Mouse (Mus musculus) brain, embryonic 14.5 days (tissue): Measurements from ENCODE around the gene Mtss1l.

Experiments
- CTCF ChIP-seq: fragments of 200-500 bp; IDR thresholded peaks from 2 replicates; pipeline ENCODE4 v1.5.1; 2012; ENCODE audit warnings: inconsistent platforms, mild to moderate bottlenecking, moderate library complexity, borderline replicate concordance; ENCODE audit not compliant: insufficient read depth, insufficient read length; ENCODE audit errors: extremely low read depth
- POLR2A ChIP-seq: fragments of 200-500 bp; IDR thresholded peaks from 2 replicates; pipeline ENCODE4 v1.6.1; 2012; ENCODE audit warnings: mild to moderate bottlenecking, inconsistent platforms, borderline replicate concordance; ENCODE audit not compliant: poor library complexity, insufficient read depth, insufficient read length, severe bottlenecking; ENCODE audit errors: extremely low read depth

GRCm38 (mm10) chr8:110678989-110679388 is 42.3 kb upstream of the Mtss1l start:
- TF ChIP-seq POLR2A (no peak), CTCF (no peak)
